Mouse (Mus musculus): ENCODE measurements around the gene Gm45837. TPM values are rescaled to one million over a fixed set of nuclear protein-coding genes. Genes with fewer than 3 reads are reported as not detected.
"Not testable (repeated sequence)": the region's sequence is repeated elsewhere in the genome, so short reads cannot be mapped to it uniquely, and the experiment has no call there.

The Gm45837 gene
- polyA plus RNA-seq, 1 experiment, result not detected

GRCm38 (mm10) chr7:101550686-101551485, 140.2 kb downstream of the Gm45837 start:
- TF ChIP-seq CTCF (IDR thresholded peaks at IDR 0.05; ENCODE audit: control insufficient read depth, insufficient read depth, insufficient replicate concordance, low read depth, low read length) (no peak), POLR2A (IDR thresholded peaks at IDR 0.05; ENCODE audit: control insufficient read depth, low read depth, low read length) (no peak)
- Histone ChIP-seq H3K27ac (ENCODE audit: control insufficient read depth, insufficient read depth, low read depth, low read length) (no peak overlapping the region), H3K27me3 (ENCODE audit: control insufficient read depth, insufficient read depth, low read length) (no peaks in the 10 kb centered on the region), H3K36me3 (ENCODE audit: control insufficient read depth, insufficient read depth, low read length) (no peaks in the 10 kb centered on the region), H3K4me3 (ENCODE audit: control insufficient read depth, low read depth, low read length) (no peak overlapping the region), H3K4me1 (ENCODE audit: control insufficient read depth, insufficient read depth, low read length) (no peaks in the 10 kb centered on the region)

GRCm38 (mm10) chr7:101551530-101551929, 140.8 kb downstream of the Gm45837 start:
- Histone ChIP-seq H3K4me3 (ENCODE audit: control insufficient read depth, low read depth, low read length) (no peak overlapping the region), H3K36me3 (ENCODE audit: control insufficient read depth, insufficient read depth, low read length) (no peaks in the 10 kb centered on the region), H3K4me1 (ENCODE audit: control insufficient read depth, insufficient read depth, low read length) (no peaks in the 10 kb centered on the region), H3K27ac (ENCODE audit: control insufficient read depth, insufficient read depth, low read depth, low read length) (no peak overlapping the region), H3K27me3 (ENCODE audit: control insufficient read depth, insufficient read depth, low read length) (no peaks in the 10 kb centered on the region)
- TF ChIP-seq CTCF (IDR thresholded peaks at IDR 0.05; ENCODE audit: control insufficient read depth, insufficient read depth, insufficient replicate concordance, low read depth, low read length), result no peak
- TF ChIP-seq POLR2A (IDR thresholded peaks at IDR 0.05; ENCODE audit: control insufficient read depth, low read depth, low read length), result no peak

GRCm38 (mm10) chr7:101555473-101555872, 144.8 kb downstream of the Gm45837 start:
- H3K4me1 ChIP-seq (ENCODE audit: control insufficient read depth, insufficient read depth, low read length), result not testable (repeated sequence)

GRCm38 (mm10) chr7:101557391-101557790, 146.7 kb downstream of the Gm45837 start:
- TF ChIP-seq CTCF (IDR thresholded peaks at IDR 0.05; ENCODE audit: control insufficient read depth, insufficient read depth, insufficient replicate concordance, low read depth, low read length), result no peak
- no peak for TF ChIP-seq POLR2A (IDR thresholded peaks at IDR 0.05; ENCODE audit: control insufficient read depth, low read depth, low read length)
- Histone ChIP-seq H3K27ac (ENCODE audit: control insufficient read depth, insufficient read depth, low read depth, low read length) (no peak overlapping the region), H3K4me3 (ENCODE audit: control insufficient read depth, low read depth, low read length) (no peak overlapping the region), H3K36me3 (ENCODE audit: control insufficient read depth, insufficient read depth, low read length) (no peaks in the 10 kb centered on the region), H3K4me1 (ENCODE audit: control insufficient read depth, insufficient read depth, low read length) (no peaks in the 10 kb centered on the region), H3K27me3 (ENCODE audit: control insufficient read depth, insufficient read depth, low read length) (no peaks in the 10 kb centered on the region)

More at GRCm38 (mm10) chr7:101555473-101555872, 144.8 kb downstream of the Gm45837 start:
- H3K36me3 ChIP-seq (ENCODE audit: control insufficient read depth, insufficient read depth, low read length); H3K27ac ChIP-seq (ENCODE audit: control insufficient read depth, insufficient read depth, low read depth, low read length); H3K4me3 ChIP-seq (ENCODE audit: control insufficient read depth, low read depth, low read length); H3K27me3 ChIP-seq (ENCODE audit: control insufficient read depth, insufficient read depth, low read length): not testable (repeated sequence)

- not testable (repeated sequence) for H3K4me1 ChIP-seq (ENCODE audit: control insufficient read depth, insufficient read depth, low read length); H3K27me3 ChIP-seq (ENCODE audit: control insufficient read depth, insufficient read depth, low read length); H3K27ac ChIP-seq (ENCODE audit: control insufficient read depth, insufficient read depth, low read depth, low read length); H3K4me3 ChIP-seq (ENCODE audit: control insufficient read depth, low read depth, low read length); H3K36me3 ChIP-seq (ENCODE audit: control insufficient read depth, insufficient read depth, low read length)
These were observed 148.7 kb downstream of the Gm45837 start for GRCm38 (mm10) chr7:101559393-101559792.

Other genes with a start within 250 kb of the Gm45837 start
- 2.2 and 2.9 TPM in 2 replicates for gene Atg16l2, start 108.6 kb upstream of the Gm45837 start, polyA plus RNA-seq (2012; rRNA removed)
- gene Stard10, start 93.8 kb upstream of the Gm45837 start, polyA plus RNA-seq (2012; rRNA removed), result 619 and 654 TPM in 2 replicates
- gene Arap1, start 62.8 kb upstream of the Gm45837 start, polyA plus RNA-seq (2012; rRNA removed), result 4.9 and 7.9 TPM in 2 replicates
- gene Pde2a, start 10.8 kb downstream of the Gm45837 start, polyA plus RNA-seq (2012; rRNA removed), result 7.4 and 10.3 TPM in 2 replicates
- gene Art2b, start 174.7 kb downstream of the Gm45837 start, polyA plus RNA-seq (2012; rRNA removed), result 0.04 TPM in 1 of 2 replicates, not detected in the other

Measured in testis, adult 2 months (tissue).